Mouse (Mus musculus): ENCODE results near the gene Slc35f1. TPM values are rescaled to one million over a fixed set of nuclear protein-coding genes. Genes with fewer than 3 reads are reported as not detected.
"Not testable (repeated sequence)": the region's sequence is repeated elsewhere in the genome, so short reads cannot be mapped to it uniquely, and the experiment has no call there.

Gene Slc35f1
- total RNA-seq, 1 experiment from 2014 or later: not detected

DNA sequence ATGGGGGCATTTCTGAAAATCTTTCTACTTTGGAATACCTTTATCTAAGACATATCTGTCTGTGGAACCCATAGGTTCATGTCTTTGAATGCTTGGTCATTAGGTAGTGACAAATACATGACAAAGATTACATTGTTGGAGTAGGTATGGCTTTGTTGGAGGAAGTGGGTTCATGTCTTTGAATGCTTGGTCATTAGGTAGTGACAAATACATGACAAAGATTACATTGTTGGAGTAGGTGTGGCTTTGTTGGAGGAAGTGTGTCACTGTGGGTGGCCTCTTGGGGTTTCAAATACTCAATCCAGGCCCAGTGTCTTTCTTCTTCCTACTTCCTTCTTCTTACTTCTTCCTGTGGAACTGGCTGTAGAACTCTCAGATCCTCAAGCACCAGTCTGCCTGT, 206.4 kb downstream of the Slc35f1 start:
- not testable (repeated sequence) for ATAC-seq (ENCODE audit: extremely low read depth, insufficient number of reproducible peaks, low FRiP score, poor library complexity, severe bottlenecking)

DNA sequence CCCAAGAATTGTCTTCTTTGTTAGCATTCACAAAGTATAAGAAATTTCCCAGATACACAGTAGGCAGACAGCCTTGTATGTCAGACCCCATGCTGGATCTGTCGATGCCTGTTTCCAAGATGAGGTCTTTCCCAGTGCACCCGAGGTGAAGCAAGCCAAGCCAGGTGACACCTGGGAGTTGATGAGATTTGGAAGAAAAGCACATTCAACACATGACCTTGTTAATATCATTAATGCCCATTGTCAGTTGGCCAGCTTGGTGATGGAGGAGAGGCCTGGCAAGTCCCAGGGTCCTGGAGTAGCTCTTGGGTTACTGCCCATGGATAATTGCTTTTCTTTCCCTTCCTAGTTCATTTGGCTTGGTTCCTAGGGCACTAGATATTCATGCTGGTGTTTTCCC, 214.6 kb downstream of the Slc35f1 start:
- ATAC-seq (ENCODE audit: extremely low read depth, insufficient number of reproducible peaks, low FRiP score, poor library complexity, severe bottlenecking): no peak

DNA sequence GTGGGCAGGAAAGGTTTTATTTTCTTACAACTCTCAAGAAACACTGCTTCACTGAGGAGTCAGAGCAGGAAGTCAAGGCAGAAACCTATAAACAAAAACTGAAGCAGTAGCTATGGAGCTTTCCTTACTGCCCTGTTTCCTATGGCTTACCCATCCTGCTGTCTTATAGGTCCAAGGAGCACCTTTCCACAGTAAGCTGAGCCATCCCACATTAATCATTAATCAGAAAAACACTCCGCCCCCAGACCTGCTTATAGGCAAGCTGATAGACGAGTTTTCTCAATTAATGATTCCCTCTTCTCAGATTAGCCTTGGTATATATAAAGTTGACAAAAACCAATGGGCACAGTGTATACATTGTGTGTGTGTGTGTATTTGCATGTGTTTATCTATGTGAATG, 221.4 kb downstream of the Slc35f1 start:
- ATAC-seq (ENCODE audit: extremely low read depth, insufficient number of reproducible peaks, low FRiP score, poor library complexity, severe bottlenecking): no peak

DNA sequence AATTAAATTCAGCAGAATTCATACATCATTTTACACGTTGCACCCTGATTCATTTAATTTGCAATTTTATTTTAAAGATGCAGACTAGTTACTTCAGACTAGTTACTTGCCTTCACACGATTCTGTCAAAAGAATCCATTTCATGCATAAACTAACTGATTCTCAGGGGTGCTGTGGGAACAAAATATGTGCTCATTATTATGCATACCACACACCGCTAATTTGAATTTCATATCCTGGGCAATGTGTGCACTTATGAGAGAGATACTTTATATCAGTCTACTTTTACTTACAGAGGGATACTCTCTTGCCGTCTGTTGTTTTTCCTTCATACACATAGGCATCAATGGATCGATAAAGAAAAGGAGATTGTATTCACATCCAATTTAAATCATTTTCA, 228.4 kb downstream of the Slc35f1 start:
- no peak for ATAC-seq (ENCODE audit: extremely low read depth, insufficient number of reproducible peaks, low FRiP score, poor library complexity, severe bottlenecking)

DNA sequence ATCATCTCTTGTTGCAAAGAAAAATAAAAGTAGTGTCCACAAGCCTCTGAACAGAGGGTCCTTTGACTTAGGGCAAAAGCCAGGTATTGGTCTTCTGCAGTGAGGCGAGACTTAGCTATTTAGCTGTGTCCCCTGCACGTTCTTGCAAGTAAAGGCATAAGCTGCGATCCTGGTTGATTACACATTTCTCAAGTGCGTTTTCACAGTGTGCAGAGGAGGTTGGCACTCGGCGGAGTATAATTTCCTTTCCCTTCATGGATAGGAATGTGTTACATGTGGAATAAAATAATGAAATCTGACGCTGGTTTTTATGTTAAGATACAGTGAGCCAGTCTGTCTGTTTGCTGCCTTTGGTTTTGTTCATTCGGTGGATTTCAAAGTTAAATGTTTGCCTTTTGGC, 232.8 kb downstream of the Slc35f1 start:
- no peak for ATAC-seq (ENCODE audit: extremely low read depth, insufficient number of reproducible peaks, low FRiP score, poor library complexity, severe bottlenecking)

DNA sequence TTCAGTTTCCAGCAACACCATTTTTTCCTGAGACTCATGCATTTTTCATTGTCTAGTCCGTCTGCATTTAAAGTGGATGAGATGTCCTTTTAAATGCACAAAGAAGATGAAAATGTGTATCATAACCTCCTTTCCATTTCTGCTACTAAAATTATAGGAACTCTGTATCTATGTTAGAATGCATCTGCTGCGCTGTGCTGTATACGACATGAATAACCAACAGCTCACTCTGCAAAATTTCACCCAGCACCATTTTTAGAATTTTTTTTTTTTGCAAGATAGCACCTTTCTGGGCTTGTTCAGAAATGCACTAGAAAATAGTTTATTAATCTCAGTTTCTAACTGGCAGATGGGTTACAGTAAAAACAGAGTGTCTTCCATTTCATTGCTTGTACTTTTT, 236.0 kb downstream of the Slc35f1 start:
- ATAC-seq (ENCODE audit: extremely low read depth, insufficient number of reproducible peaks, low FRiP score, poor library complexity, severe bottlenecking): no peak

GRCm38 (mm10) chr10:52932159-52932558, 241.8 kb downstream of the Slc35f1 start:
- ATAC-seq (ENCODE audit: extremely low read depth, insufficient number of reproducible peaks, low FRiP score, poor library complexity, severe bottlenecking): no peak

- ATAC-seq (ENCODE audit: extremely low read depth, insufficient number of reproducible peaks, low FRiP score, poor library complexity, severe bottlenecking): no peak
These were observed 244.3 kb downstream of the Slc35f1 start for GRCm38 (mm10) chr10:52934615-52935014.

DNA sequence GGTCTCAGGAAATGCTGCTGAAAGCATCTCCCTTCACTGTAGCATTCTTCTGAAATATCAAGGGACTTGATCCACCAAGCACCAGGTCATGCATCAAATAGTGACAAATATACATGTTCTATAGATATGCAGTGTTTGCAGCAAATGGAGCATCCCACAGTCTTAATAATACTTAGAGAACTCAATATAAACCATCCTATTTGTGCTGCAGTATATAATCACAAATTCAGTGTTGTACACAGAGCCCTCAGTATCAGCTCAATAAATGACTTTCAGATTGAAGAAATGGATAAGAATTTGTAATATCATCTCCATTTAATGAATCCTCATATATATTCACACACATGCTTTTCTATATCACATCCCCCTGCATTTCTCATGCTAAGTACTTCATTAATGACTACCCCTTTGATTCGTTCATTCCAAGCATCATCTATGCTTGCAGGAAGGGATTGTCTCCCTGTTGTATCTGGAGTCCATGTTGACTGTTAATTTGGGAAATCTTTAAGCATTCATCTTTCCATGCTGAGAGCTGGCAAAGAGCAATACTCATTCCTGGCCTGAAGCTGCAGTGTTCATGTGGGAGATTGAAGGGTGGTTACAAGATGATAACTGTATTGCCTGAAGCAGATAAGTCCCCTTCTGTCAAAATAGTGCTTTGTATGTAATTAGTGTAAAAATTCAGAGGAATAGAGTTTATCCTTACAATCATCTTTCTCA, 249.9 kb downstream of the Slc35f1 start:
- ATAC-seq (ENCODE audit: extremely low read depth, insufficient number of reproducible peaks, low FRiP score, poor library complexity, severe bottlenecking): no peak

DNA sequence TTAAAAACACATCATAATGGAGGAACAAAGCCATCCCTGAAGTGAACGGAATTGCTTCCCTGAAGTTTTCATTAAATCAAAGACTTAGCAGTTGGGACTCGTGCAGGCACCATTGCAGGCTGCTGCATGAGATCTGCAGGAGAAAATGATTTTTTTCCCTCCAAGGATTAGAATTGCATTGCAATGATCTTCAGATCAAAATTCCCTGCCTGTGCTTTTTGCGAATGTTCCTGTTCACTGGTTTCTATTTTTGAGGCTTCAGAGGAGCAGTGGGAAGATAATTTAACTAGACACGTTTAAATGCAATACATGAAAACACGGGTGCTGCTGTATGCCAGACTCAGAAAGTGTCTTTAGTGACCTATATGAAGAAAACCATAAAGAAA, 250.5 kb downstream of the Slc35f1 start:
- ATAC-seq (ENCODE audit: extremely low read depth, insufficient number of reproducible peaks, low FRiP score, poor library complexity, severe bottlenecking): no peak

DNA sequence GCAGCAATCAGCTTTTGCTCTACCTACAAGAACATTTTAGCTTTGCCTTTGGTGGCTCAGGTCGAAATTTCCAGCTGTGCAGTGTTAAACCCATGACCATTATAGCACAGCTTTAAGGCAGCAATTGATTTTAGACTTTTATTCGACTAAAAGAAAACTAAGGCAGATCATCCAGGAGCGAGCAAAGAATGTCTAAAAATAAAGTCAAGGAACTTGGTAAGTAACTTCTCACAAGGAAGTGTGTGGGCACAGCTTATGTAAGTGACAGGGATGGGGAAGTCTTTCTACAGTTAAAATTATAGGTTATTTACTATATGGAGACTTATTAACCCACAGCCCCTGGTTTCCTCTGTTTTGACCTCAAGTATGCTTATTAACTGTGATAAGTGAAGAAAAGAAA, 262.2 kb downstream of the Slc35f1 start:
- ATAC-seq (ENCODE audit: extremely low read depth, insufficient number of reproducible peaks, low FRiP score, poor library complexity, severe bottlenecking): no peak

- no peak for ATAC-seq (ENCODE audit: extremely low read depth, insufficient number of reproducible peaks, low FRiP score, poor library complexity, severe bottlenecking)
These were observed 266.4 kb downstream of the Slc35f1 start for GRCm38 (mm10) chr10:52956728-52957127.

DNA sequence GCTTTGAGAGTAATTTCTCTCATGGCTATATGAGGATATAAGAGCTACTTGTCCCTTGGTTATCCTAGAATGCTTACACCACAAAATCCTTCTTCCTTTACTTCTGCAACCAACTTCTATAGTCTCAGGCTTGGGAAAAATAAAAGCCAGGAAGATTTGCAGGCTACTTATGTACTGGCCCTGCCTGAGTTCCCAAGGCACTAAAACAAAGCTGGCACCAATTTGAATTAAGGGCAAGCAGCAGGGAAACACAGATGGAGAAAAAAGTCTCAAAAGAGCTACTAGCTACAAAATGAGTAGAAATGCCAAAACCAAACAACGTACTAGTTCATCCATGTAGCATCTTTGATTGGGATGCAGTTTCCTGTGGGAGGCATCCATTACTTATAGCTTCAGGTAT, 288.9 kb downstream of the Slc35f1 start:
- no peak for ATAC-seq (ENCODE audit: extremely low read depth, insufficient number of reproducible peaks, low FRiP score, poor library complexity, severe bottlenecking)

DNA sequence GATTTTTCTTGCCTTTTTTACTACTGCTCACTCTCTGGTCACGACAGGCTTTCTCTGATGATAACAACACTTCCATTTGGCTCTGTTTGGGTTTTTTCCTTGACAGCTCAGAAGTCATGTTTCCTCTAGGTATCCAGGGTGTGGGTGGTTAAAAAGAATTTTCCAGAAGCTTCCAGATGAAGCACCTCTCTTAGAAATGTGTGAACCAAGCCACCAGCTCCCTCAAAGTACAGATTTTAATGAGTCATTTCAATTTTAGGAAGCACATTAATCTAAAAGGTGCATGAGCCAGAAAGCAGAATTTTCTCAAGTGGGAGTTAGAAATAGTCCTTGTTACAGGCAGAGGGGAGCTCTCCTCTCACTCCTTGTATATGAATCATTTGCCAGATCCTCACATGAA, 292.5 kb downstream of the Slc35f1 start:
- no peak for ATAC-seq (ENCODE audit: extremely low read depth, insufficient number of reproducible peaks, low FRiP score, poor library complexity, severe bottlenecking)

- ATAC-seq (ENCODE audit: extremely low read depth, insufficient number of reproducible peaks, low FRiP score, poor library complexity, severe bottlenecking): no peak
These were observed 301.9 kb downstream of the Slc35f1 start for GRCm38 (mm10) chr10:52992246-52992645.

GRCm38 (mm10) chr10:52996886-52997285, 306.6 kb downstream of the Slc35f1 start:
- no peak for ATAC-seq (ENCODE audit: extremely low read depth, insufficient number of reproducible peaks, low FRiP score, poor library complexity, severe bottlenecking)

- no peak for ATAC-seq (ENCODE audit: extremely low read depth, insufficient number of reproducible peaks, low FRiP score, poor library complexity, severe bottlenecking)
These were observed 310.8 kb downstream of the Slc35f1 start for GRCm38 (mm10) chr10:53001136-53001535.

- no peak for ATAC-seq (ENCODE audit: extremely low read depth, insufficient number of reproducible peaks, low FRiP score, poor library complexity, severe bottlenecking)
These were observed 316.2 kb downstream of the Slc35f1 start for GRCm38 (mm10) chr10:53006229-53007190.

DNA sequence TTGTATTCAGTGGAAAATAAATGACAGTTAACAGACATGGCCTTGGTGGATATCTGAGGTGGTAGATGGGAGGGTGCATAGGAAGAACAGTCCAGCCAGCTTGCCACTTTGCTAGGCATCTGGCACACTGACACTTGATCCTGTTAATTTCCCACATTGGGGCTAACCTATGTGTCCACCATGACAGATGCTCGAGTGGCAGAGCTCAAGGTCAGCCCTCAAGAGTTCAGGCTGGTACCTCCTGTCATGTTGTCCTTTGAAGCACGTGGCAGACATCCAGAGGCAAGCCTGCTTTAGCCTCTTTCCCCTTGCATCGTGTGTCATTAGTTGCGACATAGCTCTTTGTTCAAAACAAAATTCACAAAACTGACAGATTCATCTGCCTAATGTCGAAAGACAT, 323.5 kb downstream of the Slc35f1 start:
- ATAC-seq (ENCODE audit: extremely low read depth, insufficient number of reproducible peaks, low FRiP score, poor library complexity, severe bottlenecking): no peak

DNA sequence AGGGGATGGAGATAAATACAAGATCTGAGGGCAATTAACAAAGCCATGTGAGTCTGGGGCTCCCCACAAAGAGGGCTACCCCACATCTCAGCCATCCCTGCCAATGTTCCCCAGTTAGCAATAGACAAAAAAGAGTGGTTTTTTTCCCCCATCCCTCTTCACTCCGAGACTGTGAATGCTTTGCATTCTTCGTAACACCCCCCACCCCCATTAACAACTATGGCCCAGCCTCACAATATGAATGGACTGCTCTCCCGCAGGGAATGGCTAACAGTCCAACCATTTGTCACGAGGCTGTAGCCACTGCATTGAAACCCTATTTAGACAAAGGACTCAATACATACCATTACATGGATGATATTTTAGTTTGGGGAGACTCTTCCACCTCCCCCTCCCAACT, 338.1 kb downstream of the Slc35f1 start:
- ATAC-seq (ENCODE audit: extremely low read depth, insufficient number of reproducible peaks, low FRiP score, poor library complexity, severe bottlenecking): no peak
